Mouse (Mus musculus): ENCODE results near the gene Fry.

DNA sequence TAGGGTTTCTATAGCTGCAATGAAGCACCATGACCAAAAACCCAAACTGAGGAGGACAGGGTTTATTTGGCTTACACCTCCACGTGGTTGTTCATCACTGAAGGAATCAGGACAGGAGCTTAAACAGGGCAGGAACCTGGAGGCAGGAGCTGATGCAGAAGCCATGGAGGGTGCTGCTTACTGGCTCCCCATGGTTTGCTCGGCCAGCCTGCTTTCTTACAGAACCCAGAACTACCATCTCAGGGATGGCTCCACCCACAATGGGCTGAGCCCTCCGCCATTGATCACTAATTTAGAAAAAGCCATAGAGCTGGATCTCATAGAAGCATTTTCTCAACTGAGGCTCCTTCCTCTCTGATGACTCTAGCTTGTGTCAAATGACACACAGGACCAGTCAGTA is 346.3 kb downstream of the Fry start:
- TF ChIP-seq POLR2A (IDR thresholded peaks at IDR 0.05; ENCODE audit: insufficient read depth, low read depth, low read length), result 0 out of 2 replicates have a peak, but pooled peaks have one; percentile 3
- no peak for TF ChIP-seq EP300 (IDR thresholded peaks at IDR 0.05; ENCODE audit: insufficient read depth, low read depth, low read length)
